Mouse (Mus musculus) cerebellum, adult (tissue): ENCODE measurements at regions not wholly inside any gene's neighbourhood (a gene's known extent, or its start where the extent isn't known, plus 50 kb on each side); places are given as distances from the start of the nearest gene placed in this dataset.

Experiments used
- ATAC-seq: cut with Nextera tagmentation; 2 replicates; pipeline ENCODE4 v1.9.2; 2017; ENCODE audit warnings: mild to moderate bottlenecking, moderate library complexity, mixed read lengths; ENCODE audit not compliant: insufficient number of reproducible peaks, low FRiP score, low TSS enrichment

DNA sequence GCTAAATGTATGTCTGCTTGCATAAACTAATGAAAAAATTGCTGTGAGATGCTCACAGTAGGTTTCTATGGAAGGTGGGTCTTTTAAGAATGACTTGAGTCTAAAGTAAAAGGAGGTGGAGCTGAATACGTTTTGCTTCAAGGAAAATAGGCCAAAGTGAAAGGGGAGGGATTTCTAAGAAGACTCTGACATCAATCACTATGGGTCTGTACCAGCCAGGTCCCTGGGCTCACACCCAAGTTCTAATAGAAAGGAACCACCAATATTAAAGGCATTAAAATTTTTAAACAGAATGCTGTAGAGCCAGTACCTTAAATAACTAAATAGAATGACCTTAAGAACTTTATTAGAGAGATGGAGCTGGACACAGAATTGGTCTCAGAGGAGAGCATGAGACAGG lies 190.1 kb downstream of the Nuf2 start:
- ATAC-seq, result no peak

DNA sequence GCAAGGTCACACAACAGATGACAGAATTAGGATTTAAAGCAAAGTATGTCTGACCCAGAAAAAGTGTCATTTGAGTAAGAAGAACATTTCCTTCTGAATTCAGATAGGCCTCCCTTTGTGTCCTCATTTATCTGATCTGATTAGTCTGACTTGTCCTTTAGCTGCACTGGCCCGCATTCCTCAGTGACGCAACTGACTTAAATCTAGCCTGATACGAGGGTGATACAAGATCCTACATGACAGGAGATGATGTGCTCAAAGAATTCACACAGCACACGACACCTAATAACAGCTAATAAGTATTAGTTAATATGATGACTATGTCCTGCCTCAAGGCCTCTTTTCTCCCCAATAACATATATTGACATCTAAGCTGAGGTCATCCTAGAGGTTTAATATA lies 192.8 kb downstream of the Nuf2 start:
- ATAC-seq, result no peak

DNA sequence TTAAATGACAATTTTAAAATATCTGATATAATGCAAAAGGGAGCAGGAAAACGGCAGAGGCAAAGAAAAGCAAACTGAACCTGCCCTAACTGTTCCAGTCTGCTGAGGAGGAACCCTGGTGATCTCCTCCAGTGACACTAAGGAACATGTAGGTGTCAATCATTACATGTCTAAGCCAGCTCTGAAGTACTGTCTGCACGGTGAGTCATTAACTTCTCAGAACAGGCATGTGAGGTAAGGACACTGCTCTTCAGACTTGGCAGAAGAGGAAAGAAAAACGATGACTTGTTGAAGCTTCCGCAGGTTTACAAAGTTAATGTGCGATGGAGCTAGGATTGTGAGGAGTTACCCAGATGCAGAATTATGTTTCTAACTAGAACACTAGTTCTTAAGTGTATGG lies 199.1 kb downstream of the Nuf2 start:
- no peak for ATAC-seq

DNA sequence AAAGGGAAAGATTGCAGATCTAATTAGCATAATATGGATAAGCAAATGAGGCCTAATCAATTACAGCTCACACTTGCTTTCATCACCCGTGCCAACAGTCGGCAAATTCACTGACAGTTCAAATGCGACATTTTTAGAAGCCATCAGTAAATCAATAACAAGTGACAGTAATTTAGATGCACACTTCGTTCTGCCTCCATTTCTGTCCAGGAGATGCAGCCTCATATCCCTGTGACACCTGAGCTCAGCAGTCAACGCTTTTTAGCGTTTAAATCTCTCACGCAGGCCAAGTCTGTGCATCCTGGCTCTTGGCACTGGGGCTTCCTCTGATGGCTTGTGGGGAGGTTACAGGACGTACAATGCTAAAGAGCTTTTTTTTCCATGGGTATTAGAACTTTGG lies 218.0 kb downstream of the Nuf2 start:
- ATAC-seq, result no peak

DNA sequence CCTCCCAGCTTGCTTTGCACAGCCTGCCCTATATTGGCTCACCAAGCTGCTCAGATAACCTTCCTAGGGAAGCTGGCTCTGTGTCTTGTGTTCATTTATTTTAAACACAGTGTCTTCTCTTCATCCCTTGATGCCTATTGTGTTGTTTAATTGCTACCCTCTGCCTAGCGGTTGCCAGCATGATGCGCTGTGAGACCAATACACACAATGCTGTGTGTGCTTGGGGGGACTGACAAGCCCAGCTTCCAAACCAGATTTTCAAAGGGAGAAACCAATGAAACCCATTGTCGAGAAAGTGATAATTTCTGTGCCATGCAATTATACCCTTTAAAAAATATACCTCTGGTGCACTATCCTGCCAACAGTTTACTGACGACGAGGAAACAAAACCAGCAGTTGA lies 247.8 kb downstream of the Nuf2 start:
- ATAC-seq, result no peak

DNA sequence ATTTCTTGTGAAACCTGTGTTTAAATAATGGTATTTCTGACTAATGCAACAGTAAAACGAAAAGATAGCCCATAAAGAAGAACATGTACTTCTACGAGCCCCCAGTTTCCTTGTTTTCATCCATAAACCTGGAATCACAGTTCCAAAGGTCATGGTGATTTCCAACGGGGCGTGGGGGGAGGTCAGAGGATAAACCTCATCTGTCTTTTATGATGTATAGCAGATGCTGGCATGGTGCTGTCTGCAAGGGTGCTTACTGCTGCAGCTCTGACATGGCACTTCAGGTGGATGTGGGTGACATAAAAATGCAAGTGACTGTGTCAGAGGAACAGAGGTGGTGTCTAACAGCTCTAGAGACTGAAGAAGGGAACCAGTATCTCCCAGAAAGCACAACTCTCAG lies 260.5 kb downstream of the Nuf2 start:
- no peak for ATAC-seq

DNA sequence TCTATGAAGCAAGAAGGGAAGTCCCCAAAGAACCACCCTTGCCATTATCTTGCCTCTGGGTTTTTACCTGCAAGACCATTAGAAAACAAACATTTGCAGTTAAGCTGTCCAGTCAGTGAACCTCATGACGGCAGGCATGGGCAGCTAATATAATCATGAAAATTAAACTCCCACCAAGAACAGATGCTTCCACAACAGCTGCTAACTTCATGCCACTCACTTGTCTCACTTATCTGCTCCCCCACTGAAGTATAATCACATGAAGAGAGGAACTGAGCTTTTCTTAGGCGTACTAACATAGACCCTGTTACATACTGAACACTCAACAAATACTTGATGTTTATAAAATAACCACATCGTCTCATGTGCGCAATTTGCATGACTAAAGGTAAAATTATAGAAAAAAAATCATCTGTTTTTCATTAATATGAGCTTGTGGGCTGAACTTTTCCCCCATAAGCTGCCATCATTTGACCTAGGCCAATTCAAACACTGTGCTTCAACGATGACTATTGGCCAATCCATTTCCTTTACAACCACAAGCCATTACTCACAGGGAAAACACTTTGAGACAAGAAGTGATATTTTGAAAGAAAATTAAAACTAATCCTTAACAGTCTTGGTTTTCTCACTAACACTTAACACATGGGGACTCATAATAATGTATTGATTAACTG lies 267.1 kb downstream of the Nuf2 start:
- no peak for ATAC-seq

DNA sequence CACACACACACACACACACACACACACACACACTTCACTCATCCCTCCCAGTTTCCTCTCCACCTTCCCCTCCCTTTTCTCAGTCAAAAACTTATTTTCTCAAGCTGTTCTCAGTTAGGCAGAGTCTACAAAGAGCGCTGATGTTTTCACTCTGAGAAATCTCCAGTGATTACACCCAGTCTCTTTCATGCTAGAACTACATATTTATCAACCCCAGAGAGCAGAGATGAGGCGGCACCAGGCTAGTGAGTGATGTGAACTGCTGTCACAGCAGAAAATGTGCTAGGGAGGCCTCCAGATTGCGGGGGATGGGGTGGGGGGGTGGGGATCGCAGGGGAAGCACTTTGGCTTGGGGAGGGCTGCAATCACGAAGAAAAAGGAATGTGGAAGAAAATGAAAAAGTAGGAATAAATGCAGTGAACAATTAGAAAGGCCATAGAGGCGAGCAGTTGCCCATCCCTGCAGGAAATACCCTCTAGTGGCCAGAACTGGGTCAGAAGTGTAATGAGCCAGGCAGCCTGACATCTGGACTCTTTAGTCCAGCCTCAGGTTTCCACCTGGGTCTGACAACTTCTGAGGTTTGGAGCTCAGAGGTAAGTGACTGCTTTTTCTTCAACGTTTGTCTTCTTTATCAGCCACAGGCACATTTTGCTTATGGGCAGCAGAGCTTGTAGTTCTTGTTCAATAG lies 276.9 kb downstream of the Nuf2 start:
- no peak for ATAC-seq

DNA sequence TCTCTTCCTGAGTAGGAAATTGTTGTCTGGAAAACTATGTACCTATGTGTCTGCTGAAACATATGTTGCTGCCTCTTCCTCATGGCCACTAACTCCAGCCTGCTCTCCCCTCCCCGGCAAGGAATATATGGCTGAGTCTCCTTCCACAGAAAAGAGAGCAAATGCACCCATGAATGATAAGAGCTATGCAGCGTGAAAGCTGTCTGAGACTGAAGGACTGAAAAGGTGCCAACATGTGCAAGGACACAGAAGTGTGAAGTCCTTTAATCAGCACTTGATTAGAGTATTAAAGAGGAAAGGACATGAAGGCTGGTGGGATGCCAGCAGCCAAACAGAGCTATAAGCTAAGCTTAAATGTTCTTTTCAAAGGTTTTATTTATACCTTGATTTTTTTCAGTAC lies 279.1 kb downstream of the Nuf2 start:
- no peak for ATAC-seq

DNA sequence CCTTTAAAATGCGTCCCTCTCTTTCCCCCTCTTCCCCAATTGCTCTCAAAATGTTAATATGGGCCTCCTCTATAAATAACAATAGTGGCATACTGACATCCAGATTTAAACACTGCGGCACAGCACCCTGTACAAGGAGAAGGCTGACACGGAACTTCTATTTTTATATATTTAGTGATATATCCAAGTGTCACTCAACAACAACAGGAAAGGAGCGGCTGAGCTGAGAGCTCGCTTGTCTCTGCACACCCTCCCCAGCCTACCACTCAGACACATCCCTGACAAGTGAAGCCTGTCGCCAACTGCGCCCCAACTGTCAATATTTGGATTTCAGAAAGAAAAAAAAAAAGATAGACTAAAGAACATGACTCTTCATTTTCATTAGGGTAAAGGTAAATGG lies 282.2 kb downstream of the Nuf2 start:
- ATAC-seq, result no peak

DNA sequence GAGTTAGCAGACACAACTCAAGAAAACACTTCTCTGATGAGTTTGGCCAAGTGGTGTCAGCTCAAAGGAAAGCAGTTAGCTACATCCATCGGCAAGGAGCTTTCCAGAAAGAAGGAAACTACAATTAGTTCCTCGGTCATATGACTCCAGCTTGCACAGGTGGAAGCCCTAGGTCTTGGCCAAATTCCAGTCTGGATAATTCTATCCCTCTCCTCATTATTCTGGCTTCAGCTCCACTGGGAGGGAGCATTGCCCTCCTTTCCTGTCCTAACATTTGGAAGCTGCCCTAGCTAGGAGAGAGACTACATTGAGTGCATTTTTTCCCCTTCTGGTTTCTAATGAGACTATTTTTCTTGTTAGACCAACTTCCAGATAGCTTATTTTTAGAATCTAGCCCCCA lies 290.9 kb downstream of the Nuf2 start:
- no peak for ATAC-seq

DNA sequence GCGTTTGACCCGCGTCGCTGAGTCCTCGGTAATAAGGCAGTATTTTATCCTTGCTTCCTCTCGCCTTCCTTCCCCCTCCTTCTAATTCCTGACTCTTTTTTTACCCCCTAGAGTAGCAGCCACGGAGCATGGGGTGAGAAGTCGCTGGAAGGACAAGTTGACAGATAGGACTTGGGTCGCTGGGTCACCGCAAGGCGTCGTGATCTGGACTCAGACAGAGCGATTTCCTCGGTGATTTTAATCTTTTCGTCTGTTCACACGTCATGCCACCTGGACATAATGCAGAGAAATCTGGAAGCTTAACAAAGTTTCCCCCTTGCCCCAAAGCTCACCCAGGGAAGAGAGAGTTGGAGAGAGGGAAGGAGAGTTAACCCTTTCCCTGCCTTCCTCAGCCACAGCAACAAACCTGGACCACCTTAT lies 292.6 kb downstream of the Nuf2 start:
- ATAC-seq, result no peak

DNA sequence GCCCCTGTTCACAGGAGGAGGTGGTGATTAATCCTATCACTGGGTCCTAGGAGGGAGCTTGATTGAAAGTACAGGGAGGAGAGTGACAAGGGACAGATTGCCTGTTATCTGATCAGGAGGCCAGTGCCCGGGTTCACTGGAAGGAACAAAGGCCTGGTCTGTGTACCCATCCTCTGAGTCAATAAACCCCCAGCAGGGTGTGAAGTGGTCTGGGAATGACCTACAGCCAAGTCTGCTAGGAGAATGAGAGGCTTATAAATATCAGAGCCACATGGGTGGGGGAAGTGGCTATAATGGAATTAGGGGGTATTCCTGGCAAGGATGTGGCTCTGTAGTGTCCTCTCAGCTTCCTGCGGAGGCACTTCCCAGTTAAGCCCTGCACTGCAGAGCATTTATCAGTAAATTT lies 296.0 kb downstream of the Nuf2 start:
- no peak for ATAC-seq

DNA sequence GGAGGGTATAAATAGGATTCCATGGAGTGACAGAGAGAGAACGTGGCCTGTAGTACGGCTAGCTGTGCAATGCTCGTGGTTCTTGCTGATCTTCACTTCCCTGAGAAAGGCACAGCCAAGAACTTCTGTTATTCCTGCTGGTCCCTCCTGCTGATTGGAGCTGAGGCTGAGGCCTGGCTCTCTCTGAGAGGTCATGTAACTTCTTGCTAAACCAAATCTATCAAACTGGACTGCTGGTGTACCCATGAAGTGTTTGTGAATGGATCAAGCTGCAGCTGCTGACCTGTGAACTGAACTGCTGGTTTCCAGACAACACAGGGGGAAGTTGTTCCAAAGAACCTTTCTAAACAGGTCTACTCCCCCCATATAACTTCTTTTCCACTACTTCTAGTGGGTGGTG lies 297.9 kb downstream of the Nuf2 start:
- no peak for ATAC-seq

DNA sequence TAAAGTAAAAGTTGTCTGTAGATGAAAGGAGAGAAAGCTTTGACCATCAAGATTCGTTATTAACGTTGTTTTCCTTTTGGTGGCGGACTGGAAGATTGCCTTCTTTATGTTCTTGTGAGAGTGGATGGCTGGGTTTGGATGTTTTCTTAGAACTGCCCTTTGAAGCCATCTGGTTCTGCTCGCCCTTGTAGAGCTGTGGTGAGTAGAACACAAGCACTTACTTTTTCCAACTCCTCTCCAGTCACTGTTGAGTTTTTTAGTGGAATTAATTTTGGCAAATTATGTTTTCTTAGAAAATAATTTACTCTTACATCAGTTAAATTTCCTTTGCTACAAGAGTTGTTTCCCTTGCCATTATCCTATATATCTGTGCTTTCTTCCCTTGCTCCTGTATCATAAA lies 301.2 kb downstream of the Nuf2 start:
- ATAC-seq, result no peak

DNA sequence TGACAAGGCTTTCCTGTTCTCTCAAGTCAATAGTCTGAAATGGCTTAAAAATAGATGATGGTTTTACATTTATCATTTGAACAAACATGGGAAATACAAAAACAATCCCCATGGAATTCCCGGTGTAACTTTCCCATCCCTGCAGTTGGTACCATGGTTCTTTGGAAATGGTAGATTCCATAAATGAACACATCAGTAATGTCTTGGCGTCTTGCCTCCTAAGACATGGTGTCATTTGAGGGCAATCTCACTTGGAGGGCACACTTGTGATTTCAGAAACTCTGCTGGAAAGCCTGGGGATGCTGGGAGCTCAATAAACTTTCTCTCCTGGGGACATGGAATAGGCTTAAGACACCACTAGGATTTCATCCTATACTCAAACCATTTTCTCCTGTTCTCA lies 306.8 kb downstream of the Nuf2 start:
- no peak for ATAC-seq

DNA sequence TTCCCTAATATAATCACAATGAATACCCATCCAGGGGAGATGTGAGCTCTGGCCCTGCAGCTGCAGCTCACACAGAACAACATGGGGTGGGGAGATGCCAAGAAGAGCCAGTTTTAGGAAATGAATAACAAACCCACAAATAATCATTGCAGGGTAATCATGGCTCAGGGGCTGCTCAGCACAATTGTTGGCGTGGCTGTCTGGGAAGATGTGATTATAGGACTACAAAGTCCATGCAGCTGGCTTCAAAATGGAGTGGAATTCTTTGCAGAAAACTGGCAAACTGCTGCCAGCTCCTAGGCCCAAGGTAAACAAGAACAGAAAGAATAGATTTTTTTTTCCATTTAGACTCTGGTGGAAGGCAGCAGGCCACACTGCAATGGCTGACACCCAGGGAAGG lies 343.6 kb downstream of the Nuf2 start:
- ATAC-seq, result no peak

DNA sequence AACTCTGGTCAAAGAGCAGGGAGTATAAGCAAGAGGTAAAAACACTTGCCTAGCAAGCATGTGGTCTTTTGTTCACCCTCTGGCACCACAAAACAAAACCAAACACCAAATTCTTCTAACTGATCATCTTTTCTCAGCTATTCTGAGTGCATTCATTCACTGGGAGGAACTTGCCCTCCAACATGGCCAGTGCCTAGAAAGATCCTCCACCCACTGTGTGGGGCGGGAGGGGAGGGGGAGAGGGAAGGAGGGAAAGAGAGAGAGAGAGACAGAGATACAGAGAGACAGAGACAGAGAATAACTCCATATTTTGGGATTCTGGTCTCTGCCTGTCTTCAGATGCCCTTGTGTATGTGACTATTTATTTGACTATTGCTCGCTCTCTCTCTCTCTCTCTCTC lies 360.9 kb downstream of the Nuf2 start:
- no peak for ATAC-seq

DNA sequence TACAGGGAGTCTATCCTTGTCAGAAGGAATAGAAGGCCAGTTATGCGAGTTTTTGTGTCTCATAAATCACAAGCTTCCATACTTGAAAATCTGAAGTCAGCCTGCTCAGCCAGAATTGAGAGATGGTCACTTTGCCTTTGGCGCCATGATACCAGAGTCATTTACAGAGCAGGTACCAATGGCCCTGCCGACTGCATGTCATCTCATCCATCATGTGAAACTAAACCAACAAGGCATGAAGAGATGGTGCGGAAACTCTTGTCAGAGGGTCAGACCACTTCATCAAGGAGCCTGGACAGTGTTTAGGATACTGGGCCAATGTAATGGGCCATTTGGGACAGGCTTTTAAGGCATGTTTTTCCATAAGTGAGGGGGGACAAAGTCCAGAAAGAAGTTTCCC lies 363.2 kb downstream of the Nuf2 start:
- ATAC-seq, result no peak

DNA sequence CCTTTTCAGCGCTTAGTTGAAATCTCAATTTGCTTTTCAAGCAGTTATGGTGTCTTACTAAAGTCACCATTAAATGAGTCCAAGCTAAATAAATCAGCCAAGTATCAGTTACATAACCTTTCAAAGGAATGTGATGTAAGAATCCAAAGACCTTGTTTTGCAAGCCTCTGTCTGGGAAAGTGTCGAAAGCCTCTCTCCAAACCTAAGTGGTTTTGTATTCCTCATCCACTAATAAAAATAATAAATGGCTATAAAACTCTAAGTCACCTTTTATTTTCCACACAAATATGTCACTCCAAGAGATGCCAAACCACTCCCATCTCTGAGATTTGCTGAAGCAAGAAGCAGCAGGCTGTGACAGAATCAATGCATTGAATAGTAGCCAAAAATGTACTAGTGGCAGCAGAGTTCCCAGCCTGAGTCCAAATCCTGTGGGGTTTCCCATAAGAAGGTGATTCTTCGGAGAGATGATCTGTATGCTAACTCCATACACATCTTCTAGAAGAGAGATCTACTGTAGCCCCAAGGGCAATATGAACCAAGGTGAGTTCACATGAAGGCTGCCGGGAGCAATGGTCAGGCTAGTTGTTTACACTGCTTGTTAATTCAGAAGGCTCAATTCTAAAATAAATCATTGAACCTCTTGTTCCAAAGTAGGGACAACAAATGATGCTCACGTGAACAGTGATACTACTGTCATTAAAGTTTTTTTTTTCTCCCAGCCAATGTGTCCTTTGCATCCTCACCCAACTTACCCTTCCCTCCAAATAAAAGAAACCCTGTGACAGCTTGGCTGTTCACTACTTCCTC lies 365.0 kb downstream of the Nuf2 start:
- ATAC-seq, result no peak

DNA sequence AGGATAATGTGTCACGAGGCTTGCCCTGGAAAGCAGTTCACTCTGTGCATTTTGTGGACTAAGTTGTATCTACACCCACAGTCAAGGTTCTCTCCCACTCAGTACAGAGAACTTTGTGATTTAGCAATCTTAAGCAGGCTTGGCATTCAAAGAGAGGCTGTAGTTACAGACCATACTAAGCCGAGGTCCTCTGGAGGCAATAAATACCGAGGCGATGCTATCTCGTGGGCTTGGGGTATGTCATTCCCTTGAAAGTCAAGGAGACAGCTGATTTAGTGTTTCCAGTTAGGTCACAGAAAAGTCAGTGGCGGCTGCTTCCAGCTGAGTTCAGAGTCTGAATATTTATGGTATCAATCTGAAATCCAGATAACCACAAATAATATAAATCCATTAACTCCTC lies 370.4 kb downstream of the Nuf2 start:
- no peak for ATAC-seq

DNA sequence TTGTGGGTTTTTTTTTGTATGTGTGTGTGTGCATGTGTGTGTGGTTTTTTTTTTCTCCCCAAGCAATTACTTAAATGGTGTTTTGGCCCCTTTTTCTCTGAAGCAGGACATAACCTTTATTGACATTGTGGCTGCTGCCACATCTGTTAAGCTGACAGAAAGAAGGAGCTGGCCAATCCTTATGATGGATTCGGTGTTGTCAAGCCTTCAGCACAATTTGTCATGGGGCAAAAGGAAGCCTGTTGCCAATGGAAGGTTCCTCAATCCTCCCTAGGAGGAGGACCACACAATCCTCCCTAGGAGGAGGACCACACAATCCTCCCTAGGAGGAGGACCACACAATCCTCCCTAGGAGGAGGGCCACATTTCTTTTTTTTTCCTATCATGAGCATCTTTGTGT lies 371.0 kb downstream of the Nuf2 start:
- ATAC-seq, result no peak
